Mouse (Mus musculus): ENCODE results near the gene Nt5dc3. TPM values are rescaled to one million over a fixed set of nuclear protein-coding genes. Genes with fewer than 3 reads are reported as not detected.

Nt5dc3 gene
- polyA plus RNA-seq, 1 experiment from 2014 or later: 1.3 TPM

Other genes with a start within 250 kb of the Nt5dc3 start
- gene Hsp90b1, start 73.5 kb upstream of the Nt5dc3 start, polyA plus RNA-seq (2014; fragmentation: Nextera tagmentation; extraction: Ambion mirVana): 595 and 612 TPM in 2 replicates
- 1.2 and 2.0 TPM in 2 replicates for gene Ttc41, start 73.2 kb upstream of the Nt5dc3 start, polyA plus RNA-seq (2014; fragmentation: Nextera tagmentation; extraction: Ambion mirVana)
- not detected in 2 replicates for gene Gm49358, start 15.0 kb upstream of the Nt5dc3 start, polyA plus RNA-seq (2014; fragmentation: Nextera tagmentation; extraction: Ambion mirVana)
- 24.2 and 27.2 TPM in 2 replicates for gene Stab2, start 229.0 kb downstream of the Nt5dc3 start, polyA plus RNA-seq (2014; fragmentation: Nextera tagmentation; extraction: Ambion mirVana)